Mouse (Mus musculus): ENCODE measurements at regions not wholly inside any gene's neighbourhood (a gene's known extent, or its start where the extent isn't known, plus 50 kb on each side); places are given as distances from the start of the nearest gene placed in this dataset.

GRCm38 (mm10) chr16:29934649-29935048 is 129.5 kb upstream of the Hes1 start:
- intact Hi-C loops (cut with DNase I): loop anchor here (2.0 kb wide), 1 partner anchor 16 kb away; no protein-coding TSS in a partner anchor

GRCm38 (mm10) chr16:29938700-29939099 is 125.5 kb upstream of the Hes1 start:
- no peak for TF ChIP-seq CTCF (IDR thresholded peaks at IDR 0.05)
- Histone ChIP-seq H3K4me3 (no peak overlapping the region), H3K27ac (peak overlapping the region; percentile 83; the same call in 1 of the 2 replicates)
- DNase-seq: no peak
- intact Hi-C loops (cut with DNase I): no loop called here

More at GRCm38 (mm10) chr16:29934649-29935048, 129.5 kb upstream of the Hes1 start:
- TF ChIP-seq CTCF (IDR thresholded peaks at IDR 0.05): no peak
- no peak overlapping the region for H3K27ac ChIP-seq
- no peak for DNase-seq
- no peak overlapping the region for H3K4me3 ChIP-seq

- TF ChIP-seq CTCF (IDR thresholded peaks at IDR 0.05): no peak
- DNase-seq: peak; percentile 49
- peak overlapping the region; percentile 83 for H3K27ac ChIP-seq
- H3K4me3 ChIP-seq: peak overlapping the region; percentile 19; the same call in 1 of the 2 replicates
- intact Hi-C loops (cut with DNase I): no loop called here
These were observed 124.8 kb upstream of the Hes1 start for GRCm38 (mm10) chr16:29939331-29939850.

- no peak for TF ChIP-seq CTCF (IDR thresholded peaks at IDR 0.05)
- Histone ChIP-seq H3K4me3 (peak overlapping the region; percentile 19; the same call in 1 of the 2 replicates), H3K27ac (peak overlapping the region; percentile 83)
- intact Hi-C loops (cut with DNase I): loop anchor here (5.0 kb wide), 1 partner anchor 58 kb away; no protein-coding TSS in a partner anchor
- peak; percentile 58 for DNase-seq
These were observed 124.1 kb upstream of the Hes1 start for GRCm38 (mm10) chr16:29939869-29940707.

GRCm38 (mm10) chr16:29942111-29942510 is 122.1 kb upstream of the Hes1 start:
- no peak overlapping the region for H3K27ac ChIP-seq
- intact Hi-C loops (cut with DNase I): loop anchor here (2.0 to 5.0 kb wide), 2 partner anchors 60 to 247 kb away; no protein-coding TSS in a partner anchor
- TF ChIP-seq CTCF (IDR thresholded peaks at IDR 0.05): no peak
- H3K4me3 ChIP-seq: no peak overlapping the region
- DNase-seq: no peak

GRCm38 (mm10) chr16:29943963-29944860 is 120.0 kb upstream of the Hes1 start:
- intact Hi-C loops (cut with DNase I): loop anchor here (2.0 to 5.0 kb wide), 2 partner anchors 62 to 245 kb away; no protein-coding TSS in a partner anchor
- H3K27ac ChIP-seq: peak overlapping the region; percentile 96
- peak; percentile 98 for DNase-seq
- TF ChIP-seq CTCF (IDR thresholded peaks at IDR 0.05): no peak
- no peak overlapping the region for H3K4me3 ChIP-seq

- TF ChIP-seq CTCF (IDR thresholded peaks at IDR 0.05): no peak
- intact Hi-C loops (cut with DNase I): loop anchor here (5.0 kb wide), 2 partner anchors 63 to 213 kb away; no protein-coding TSS in a partner anchor
- DNase-seq: no peak
- peak overlapping the region; percentile 96 for H3K27ac ChIP-seq
- no peak overlapping the region for H3K4me3 ChIP-seq
These were observed 119.2 kb upstream of the Hes1 start for GRCm38 (mm10) chr16:29944966-29945365.

- Histone ChIP-seq H3K4me3 (peak overlapping the region; percentile 71), H3K27ac (peak overlapping the region; percentile 96)
- TF ChIP-seq CTCF (IDR thresholded peaks at IDR 0.05): no peak
- DNase-seq: peak; percentile 61
- intact Hi-C loops (cut with DNase I): loop anchor here (5.0 kb wide), 1 partner anchor 213 kb away; no protein-coding TSS in a partner anchor
These were observed 118.8 kb upstream of the Hes1 start for GRCm38 (mm10) chr16:29945376-29945890.

- DNase-seq: peak; percentile 91
- H3K4me3 ChIP-seq: peak overlapping the region; percentile 71
- no peak for TF ChIP-seq CTCF (IDR thresholded peaks at IDR 0.05)
- intact Hi-C loops (cut with DNase I): loop anchor here (1.0 to 5.0 kb wide), 4 partner anchors 33 to 214 kb away; no protein-coding TSS in a partner anchor
- H3K27ac ChIP-seq: peak overlapping the region; percentile 96
These were observed 118.1 kb upstream of the Hes1 start for GRCm38 (mm10) chr16:29945891-29946598.

- DNase-seq: peak; percentile 46
- Histone ChIP-seq H3K4me3 (no peak overlapping the region; the same call in 1 of the 2 replicates), H3K27ac (peak overlapping the region; percentile 96)
- intact Hi-C loops (cut with DNase I): loop anchor here (1.0 to 5.0 kb wide), 4 partner anchors 32 to 215 kb away; no protein-coding TSS in a partner anchor
- TF ChIP-seq CTCF (IDR thresholded peaks at IDR 0.05): no peak
These were observed 117.2 kb upstream of the Hes1 start for GRCm38 (mm10) chr16:29946966-29947365.

GRCm38 (mm10) chr16:29947670-29948069 is 116.5 kb upstream of the Hes1 start:
- H3K27ac ChIP-seq: no peak overlapping the region
- no peak for DNase-seq

More at GRCm38 (mm10) chr16:29947670-29948069, 116.5 kb upstream of the Hes1 start:
- H3K4me3 ChIP-seq: no peak overlapping the region
- TF ChIP-seq CTCF (IDR thresholded peaks at IDR 0.05): no peak
- intact Hi-C loops (cut with DNase I): loop anchor here (2.0 to 5.0 kb wide), 2 partner anchors 31 to 215 kb away; no protein-coding TSS in a partner anchor

Data from gastrocnemius, adult 2 months (tissue).